Mouse (Mus musculus) limb, embryonic 11.5 days (tissue): ENCODE results near the gene Mettl21c. TPM values are rescaled to one million over a fixed set of nuclear protein-coding genes. Genes with fewer than 3 reads are reported as not detected.

Experiments
- ATAC-seq: fragments of 200-750 bp; cut with Nextera tagmentation; 2 replicates; pipeline ENCODE4 v1.8.0; 2017; ENCODE audit warnings: low read depth; ENCODE audit not compliant: insufficient number of reproducible peaks, low FRiP score, low TSS enrichment
- DNase-seq: peaks from one replicate; pipeline ENCODE4 v3.0.0-alpha.2; 2015; ENCODE audit warnings: low spot score
- H3K27ac ChIP-seq: fragments of 300-500 bp; sonication (generic); replicated peaks from 2 replicates; pipeline ENCODE4 v1.5.1; 2014; ENCODE audit warnings: low read depth, mild to moderate bottlenecking, low read length
- H3K27me3 ChIP-seq: fragments of 300-500 bp; sonication (generic); 2 replicates; pipeline ENCODE4 v1.6.1; 2014; ENCODE audit warnings: mild to moderate bottlenecking, low read length, mixed read lengths; ENCODE audit not compliant: control insufficient read depth, insufficient read depth
- H3K36me3 ChIP-seq: fragments of 300-500 bp; sonication (generic); 2 replicates; pipeline ENCODE4 v1.6.1; 2014; ENCODE audit warnings: mild to moderate bottlenecking, low read length, moderate library complexity, mixed read lengths; ENCODE audit not compliant: control insufficient read depth, insufficient read depth
- H3K4me1 ChIP-seq: fragments of 300-500 bp; sonication (generic); 2 replicates; pipeline ENCODE4 v1.6.1; 2014; ENCODE audit warnings: low read length, mixed read lengths; ENCODE audit not compliant: control insufficient read depth, insufficient read depth
- H3K4me2 ChIP-seq: fragments of 300-500 bp; sonication (generic); 2 replicates; pipeline ENCODE4 v1.6.1; 2014; ENCODE audit warnings: low read depth, mild to moderate bottlenecking, moderate library complexity; ENCODE audit not compliant: severe bottlenecking
- H3K4me3 ChIP-seq: fragments of 300-500 bp; sonication (generic); 2 replicates; pipeline ENCODE4 v1.5.1; 2014; ENCODE audit warnings: low read depth, low read length
- H3K9ac ChIP-seq: fragments of 300-500 bp; sonication (generic); 2 replicates; pipeline ENCODE4 v1.6.1; 2014; ENCODE audit warnings: mild to moderate bottlenecking, low read length
- H3K9me3 ChIP-seq: fragments of 300-500 bp; sonication (generic); 2 replicates; pipeline ENCODE4 v1.6.1; 2016; ENCODE audit warnings: low read length; ENCODE audit not compliant: control insufficient read depth
- WGBS: fragments of 180-500 bp; shearing (Covaris S2); extraction: QIAGEN DNeasy Blood & Tissue Kit; methylation state at CpG from one replicate; pipeline ENCODE4 v1.1.7; 2014; 5-methylcytosine and 5-hydroxymethylcytosine counted together
- polyA plus RNA-seq: library from polyadenylated mRNA; unstranded; fragments of >200 nt; fragmentation: Nextera tagmentation; extraction: Ambion mirVana; gene quantifications from 2 replicates; pipeline ENCODE4 v1.2.1, GENCODE M21; 2014

Mettl21c gene
- polyA plus RNA-seq, 1 experiment from 2014 or later, result 1.0 TPM

GRCm38 (mm10) chr1:44032948-44033347 is 13.1 kb upstream of the Mettl21c start:
- WGBS, result 93% methylated on average over 5 of the region's 5 CpGs
- no peak for ATAC-seq
- no peak overlapping the region for H3K4me3 ChIP-seq

GRCm38 (mm10) chr1:44032213-44032612 is 12.4 kb upstream of the Mettl21c start:
- no peak overlapping the region for H3K4me3 ChIP-seq
- no peaks in the 10 kb centered on the region for H3K36me3 ChIP-seq
- DNase-seq, result no peak
- no peaks in the 10 kb centered on the region for H3K27me3 ChIP-seq
- H3K9ac ChIP-seq, result no peak overlapping the region
- H3K4me1 ChIP-seq, result no peaks in the 10 kb centered on the region
- H3K27ac ChIP-seq, result no peak overlapping the region
- no peaks in the 10 kb centered on the region for H3K9me3 ChIP-seq
- no peak for ATAC-seq
- 72% methylated on average over 2 of the region's 2 CpGs for WGBS
- H3K4me2 ChIP-seq, result no peak overlapping the region

More at GRCm38 (mm10) chr1:44032948-44033347, 13.1 kb upstream of the Mettl21c start:
- no peak overlapping the region for H3K4me2 ChIP-seq
- H3K36me3 ChIP-seq, result no peaks in the 10 kb centered on the region
- H3K9ac ChIP-seq, result no peak overlapping the region
- H3K27ac ChIP-seq, result no peak overlapping the region
- no peak for DNase-seq
- no peaks in the 10 kb centered on the region for H3K4me1 ChIP-seq
- no peaks in the 10 kb centered on the region for H3K9me3 ChIP-seq
- no peaks in the 10 kb centered on the region for H3K27me3 ChIP-seq

GRCm38 (mm10) chr1:44027651-44028050 is 7.8 kb upstream of the Mettl21c start:
- H3K4me1 ChIP-seq, result no peaks in the 10 kb centered on the region
- H3K9ac ChIP-seq, result no peak overlapping the region
- DNase-seq (no peak), ATAC-seq (no peak)
- H3K27me3 ChIP-seq, result no peaks in the 10 kb centered on the region
- no peak overlapping the region for H3K4me2 ChIP-seq
- 88% methylated on average over 1 of the region's 1 CpGs for WGBS
- H3K36me3 ChIP-seq, result no peaks in the 10 kb centered on the region
- H3K9me3 ChIP-seq, result no peaks in the 10 kb centered on the region
- no peak overlapping the region for H3K4me3 ChIP-seq
- H3K27ac ChIP-seq, result no peak overlapping the region

GRCm38 (mm10) chr1:44022656-44023055 is 2.8 kb upstream of the Mettl21c start:
- no peaks in the 10 kb centered on the region for H3K9me3 ChIP-seq

GRCm38 (mm10) chr1:44015556-44015955 is 4.3 kb downstream of the Mettl21c start:
- ATAC-seq, result no peak
- H3K4me1 ChIP-seq, result no peaks in the 10 kb centered on the region
- no peak for DNase-seq
- no peak overlapping the region for H3K4me2 ChIP-seq
- no peak overlapping the region for H3K4me3 ChIP-seq
- WGBS, result 83% methylated on average over 2 of the region's 2 CpGs
- H3K36me3 ChIP-seq, result no peaks in the 10 kb centered on the region
- H3K9me3 ChIP-seq, result no peaks in the 10 kb centered on the region
- H3K27me3 ChIP-seq, result no peaks in the 10 kb centered on the region
- no peak overlapping the region for H3K9ac ChIP-seq
- H3K27ac ChIP-seq, result no peak overlapping the region

More at GRCm38 (mm10) chr1:44022656-44023055, 2.8 kb upstream of the Mettl21c start:
- DNase-seq (no peak), ATAC-seq (no peak)
- Histone ChIP-seq H3K4me2 (no peak overlapping the region), H3K4me3 (no peak overlapping the region), H3K27me3 (no peaks in the 10 kb centered on the region), H3K9ac (no peak overlapping the region), H3K36me3 (no peaks in the 10 kb centered on the region), H3K27ac (no peak overlapping the region), H3K4me1 (no peaks in the 10 kb centered on the region)
- WGBS, result 93% methylated on average over 1 of the region's 1 CpGs

GRCm38 (mm10) chr1:44004513-44004912 is 15.3 kb downstream of the Mettl21c start:
- Histone ChIP-seq H3K27me3 (no peaks in the 10 kb centered on the region), H3K9ac (no peak overlapping the region), H3K36me3 (peaks cover 9% of the 10 kb centered on the region; the same call in 1 of the 2 replicates), H3K4me1 (no peaks in the 10 kb centered on the region), H3K9me3 (no peaks in the 10 kb centered on the region), H3K4me3 (no peak overlapping the region), H3K27ac (no peak overlapping the region), H3K4me2 (no peak overlapping the region)
- DNase-seq (no peak), ATAC-seq (no peak)
- WGBS, result 94% methylated on average over 2 of the region's 2 CpGs

GRCm38 (mm10) chr1:43996914-43997589 is 22.8 kb downstream of the Mettl21c start:
- ATAC-seq (no peak), DNase-seq (no peak)
- WGBS, result 93% methylated on average over 4 of the region's 4 CpGs
- Histone ChIP-seq H3K4me3 (no peak overlapping the region), H3K9ac (no peak overlapping the region), H3K9me3 (no peaks in the 10 kb centered on the region), H3K4me2 (no peak overlapping the region), H3K27me3 (no peaks in the 10 kb centered on the region), H3K27ac (no peak overlapping the region), H3K36me3 (peaks cover 16% of the 10 kb centered on the region), H3K4me1 (no peaks in the 10 kb centered on the region)

- H3K9me3 ChIP-seq, result no peaks in the 10 kb centered on the region
- no peak overlapping the region for H3K4me2 ChIP-seq
- 71% methylated on average over 3 of the region's 3 CpGs for WGBS
- DNase-seq (no peak), ATAC-seq (no peak)
- no peak overlapping the region for H3K27ac ChIP-seq
- no peaks in the 10 kb centered on the region for H3K4me1 ChIP-seq
- no peaks in the 10 kb centered on the region; the same call in 1 of the 2 replicates for H3K36me3 ChIP-seq
- H3K27me3 ChIP-seq, result no peaks in the 10 kb centered on the region
- no peak overlapping the region for H3K9ac ChIP-seq
- H3K4me3 ChIP-seq, result no peak overlapping the region
These were observed 48.7 kb downstream of the Mettl21c start for GRCm38 (mm10) chr1:43971089-43971488.

GRCm38 (mm10) chr1:43969361-43969760 is 50.5 kb downstream of the Mettl21c start:
- WGBS, result 86% methylated on average over 3 of the region's 3 CpGs
- no peak overlapping the region for H3K4me2 ChIP-seq

More at GRCm38 (mm10) chr1:43969361-43969760, 50.5 kb downstream of the Mettl21c start:
- Histone ChIP-seq H3K27me3 (no peaks in the 10 kb centered on the region), H3K4me1 (no peaks in the 10 kb centered on the region), H3K27ac (no peak overlapping the region), H3K9me3 (no peaks in the 10 kb centered on the region), H3K4me3 (no peak overlapping the region), H3K9ac (no peak overlapping the region), H3K36me3 (no peaks in the 10 kb centered on the region)
- DNase-seq, result no peak
- ATAC-seq, result no peak
